7 mouse cellular contexts compared by ENCODE assay signal in the genomic region with DNA sequence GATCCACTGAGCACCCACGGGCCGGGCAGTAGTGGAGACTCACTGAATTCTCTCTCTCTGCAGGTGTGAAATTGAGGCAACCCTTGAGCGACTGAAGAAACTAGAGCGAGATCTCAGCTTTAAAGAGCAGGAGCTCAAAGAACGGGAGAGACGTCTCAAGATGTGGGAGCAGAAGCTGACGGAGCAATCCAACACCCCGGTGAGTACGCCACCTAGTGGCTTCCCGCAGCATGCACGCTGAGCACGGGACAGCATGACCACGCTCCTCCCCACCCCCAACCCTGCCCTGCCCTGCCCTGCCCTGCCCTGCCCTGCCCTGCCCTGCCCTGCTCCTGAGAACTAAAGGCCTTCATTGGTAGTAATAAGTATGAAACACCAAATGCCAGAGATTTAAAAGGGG.
DNase-seq lines count a peak whose midpoint lies in the region; ATAC-seq lines count a peak whose summit lies in the region.

No protein-coding gene starts in this region.

- no peak overlapping the region for H3K9ac ChIP-seq in neural tube, embryonic 15.5 days (replicated peaks)

- no peaks in the 10 kb centered on the region for H3K27me3 ChIP-seq in neural tube, embryonic 15.5 days (replicated peaks)

- WGBS in neural tube, embryonic 15.5 days: 34% methylated on average over 13 of the region's 13 CpGs

- DNase-seq in neural tube, embryonic 10.5 days (ENCODE audit: extremely low spot score, low spot score): peak; percentile 59
- peak; percentile 85 to 89 for DNase-seq in adrenal gland, postnatal 36 days
- peak; percentile 72 to 74 for DNase-seq in gastrocnemius, postnatal 36 days
- DNase-seq in kidney, postnatal 36 days: peak; percentile 54 to 81
- DNase-seq in naive thymus-derived CD4-positive, alpha-beta T cell, adult 2 months (ENCODE audit: low read depth): peak; percentile 53
- DNase-seq in thymus, postnatal 36 days: peak; percentile 88 to 90

- H3K27ac ChIP-seq in neural tube, embryonic 15.5 days (replicated peaks): no peak overlapping the region

- no peak overlapping the region for H3K4me2 ChIP-seq in neural tube, embryonic 15.5 days

- no peaks in the 10 kb centered on the region for H3K36me3 ChIP-seq in neural tube, embryonic 15.5 days

- H3K4me1 ChIP-seq in neural tube, embryonic 15.5 days: no peaks in the 10 kb centered on the region

- H3K9me3 ChIP-seq in neural tube, embryonic 15.5 days (replicated peaks): no peaks in the 10 kb centered on the region

- no peak overlapping the region for H3K4me3 ChIP-seq in neural tube, embryonic 15.5 days (replicated peaks)

- ATAC-seq in neural tube, embryonic 15.5 days (ENCODE audit: low FRiP score): no peak

- intact Hi-C loops in gastrocnemius, postnatal 36 days (cut with DNase I): loop anchor here (2.0 to 10.0 kb wide), 2 partner anchors 163 to 353 kb away; no protein-coding TSS in a partner anchor
